30 mouse cellular contexts compared by ENCODE assay signal in the genomic region with DNA sequence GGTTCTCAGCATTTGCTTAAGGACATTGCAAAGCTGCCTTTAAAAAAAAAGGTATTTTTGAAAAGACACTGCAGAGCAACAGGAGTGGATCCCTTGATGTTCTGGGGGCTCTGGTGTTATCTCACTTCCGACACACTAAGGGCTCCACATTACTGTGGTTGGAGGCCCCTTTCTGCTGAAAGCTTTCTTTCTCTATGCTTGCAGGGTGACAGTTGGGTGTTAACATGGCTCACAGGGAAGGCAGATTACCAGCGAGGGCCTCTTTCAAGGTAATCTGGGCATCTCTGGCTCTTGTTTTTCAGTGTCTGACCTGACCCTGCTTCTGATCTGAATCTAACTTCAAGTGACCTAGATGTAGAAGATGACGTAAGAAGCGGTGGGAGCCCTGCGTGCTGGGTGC. TPM values are rescaled to one million over a fixed set of nuclear protein-coding genes. Genes with fewer than 3 reads are reported as not detected.
DNase-seq lines count a peak whose midpoint lies in the region; ATAC-seq lines count a peak whose summit lies in the region.
"Had no signal": no experiment of that assay in that cellular context is flagged by ENCODE, and none has a peak within 500 bp of the region (broad histone marks: within the 10 kb centered on the region; RNA-seq: fewer than 3 reads in every experiment).

No protein-coding gene starts in this region.

- H3K9me3 ChIP-seq in heart, embryonic 10.5 days, result no peaks in the 10 kb centered on the region
- no peaks in the 10 kb centered on the region for H3K9me3 ChIP-seq in liver, embryonic 13.5 days (replicated peaks)
- no peaks in the 10 kb centered on the region for H3K9me3 ChIP-seq in hindbrain, embryonic 16.5 days (ENCODE audit: control insufficient read depth, low read length)
- H3K9me3 ChIP-seq: embryonic facial prominence, embryonic 10.5 days; embryonic facial prominence, embryonic 15.5 days; forebrain, embryonic 13.5 days; hindbrain, embryonic 12.5 days; limb, embryonic 12.5 days; midbrain, embryonic 10.5 days; midbrain, embryonic 15.5 days; stomach, embryonic 15.5 days had no signal

- peak; percentile 61 for DNase-seq in heart, embryonic 10.5 days (ENCODE audit: low spot score)
- no peak for DNase-seq in heart, postnatal 14 days
- DNase-seq in liver, embryonic 13.5 days, result peak; percentile 33
- no peak for DNase-seq in frontal cortex, postnatal 14 days (ENCODE audit: low spot score in 2 of 2)
- no peak for DNase-seq in layer of hippocampus, adult 11-12 months (ENCODE audit: low spot score)
- DNase-seq: adrenal gland, postnatal 25 days; cerebellum, adult 11-12 months; cerebellum, postnatal 10 days; gastrocnemius, postnatal 36 days; heart, adult 2 months; kidney, adult 8-10 months; kidney, postnatal 10 days; lung, adult 18-20 months; lung, postnatal 4 days; right cerebral cortex, postnatal 25 days had no signal

- no peak overlapping the region for H3K9ac ChIP-seq in liver, embryonic 13.5 days
- H3K9ac ChIP-seq in hindbrain, embryonic 16.5 days (ENCODE audit: low read depth, low read length), result no peak overlapping the region
- H3K9ac ChIP-seq: embryonic facial prominence, embryonic 15.5 days; forebrain, embryonic 13.5 days; hindbrain, embryonic 12.5 days; limb, embryonic 12.5 days; midbrain, embryonic 15.5 days; stomach, embryonic 15.5 days had no signal

- H3K27me3 ChIP-seq in heart, embryonic 10.5 days (ENCODE audit: insufficient read depth, poor library complexity, severe bottlenecking), result no peaks in the 10 kb centered on the region
- H3K27me3 ChIP-seq in liver, embryonic 13.5 days, result no peaks in the 10 kb centered on the region
- no peaks in the 10 kb centered on the region for H3K27me3 ChIP-seq in hindbrain, embryonic 16.5 days (replicated peaks; ENCODE audit: control insufficient read depth, insufficient read depth, low read length)
- H3K27me3 ChIP-seq: embryonic facial prominence, embryonic 15.5 days; forebrain, embryonic 13.5 days; midbrain, embryonic 15.5 days; stomach, embryonic 15.5 days had no signal

- intact Hi-C loops in heart, postnatal 14 days (cut with DNase I), result no loop called here

- no peak overlapping the region for H3K27ac ChIP-seq in heart, embryonic 10.5 days
- H3K27ac ChIP-seq in liver, embryonic 13.5 days, result 0 out of 2 replicates have a peak overlapping the region, but pooled peaks have one; percentile 13
- no peak overlapping the region for H3K27ac ChIP-seq in hindbrain, embryonic 16.5 days (ENCODE audit: low read depth, low read length)
- H3K27ac ChIP-seq: embryonic facial prominence, embryonic 10.5 days; embryonic facial prominence, embryonic 15.5 days; forebrain, embryonic 13.5 days; heart, adult 2 months; hindbrain, embryonic 12.5 days; left cerebral cortex, adult 2 months; limb, embryonic 12.5 days; midbrain, embryonic 10.5 days; midbrain, embryonic 15.5 days; stomach, embryonic 15.5 days had no signal

- no peak overlapping the region for H3K4me3 ChIP-seq in heart, embryonic 10.5 days
- H3K4me3 ChIP-seq in liver, embryonic 13.5 days (replicated peaks), result no peak overlapping the region
- no peak overlapping the region for H3K4me3 ChIP-seq in hindbrain, embryonic 16.5 days (ENCODE audit: low read length)
- H3K4me3 ChIP-seq: embryonic facial prominence, embryonic 10.5 days; embryonic facial prominence, embryonic 15.5 days; forebrain, embryonic 13.5 days; heart, adult 2 months; hindbrain, embryonic 12.5 days; left cerebral cortex, adult 2 months; limb, embryonic 12.5 days; midbrain, embryonic 10.5 days; midbrain, embryonic 15.5 days; stomach, embryonic 15.5 days had no signal

- peaks cover 6% of the 10 kb centered on the region for H3K4me1 ChIP-seq in heart, embryonic 10.5 days
- H3K4me1 ChIP-seq in liver, embryonic 13.5 days (replicated peaks), result peaks cover 40% of the 10 kb centered on the region
- no peaks in the 10 kb centered on the region for H3K4me1 ChIP-seq in hindbrain, embryonic 16.5 days (ENCODE audit: control insufficient read depth, insufficient read depth, low read depth, low read length)
- H3K4me1 ChIP-seq: forebrain, embryonic 13.5 days; hindbrain, embryonic 12.5 days; midbrain, embryonic 15.5 days had no signal

- no peaks in the 10 kb centered on the region for H3K36me3 ChIP-seq in heart, embryonic 10.5 days
- H3K36me3 ChIP-seq in liver, embryonic 13.5 days, result no peaks in the 10 kb centered on the region
- H3K36me3 ChIP-seq in hindbrain, embryonic 16.5 days (ENCODE audit: control insufficient read depth, insufficient read depth, low read length), result no peaks in the 10 kb centered on the region
- H3K36me3 ChIP-seq: embryonic facial prominence, embryonic 10.5 days; embryonic facial prominence, embryonic 15.5 days; hindbrain, embryonic 12.5 days; limb, embryonic 12.5 days; midbrain, embryonic 10.5 days; midbrain, embryonic 15.5 days; stomach, embryonic 15.5 days had no signal

- no peak overlapping the region for H3K4me2 ChIP-seq in liver, embryonic 13.5 days
- no peak overlapping the region for H3K4me2 ChIP-seq in hindbrain, embryonic 16.5 days (ENCODE audit: low read length)
- H3K4me2 ChIP-seq: embryonic facial prominence, embryonic 15.5 days; forebrain, embryonic 13.5 days; hindbrain, embryonic 12.5 days; limb, embryonic 12.5 days; midbrain, embryonic 15.5 days; stomach, embryonic 15.5 days had no signal

- WGBS in heart, embryonic 10.5 days, result 57% methylated on average over 5 of the region's 5 CpGs
- WGBS in liver, embryonic 13.5 days (ENCODE audit: insufficient replicate concordance), result 15% methylated on average over 5 of the region's 5 CpGs
- 94% methylated on average over 5 of the region's 5 CpGs for WGBS in hindbrain, embryonic 16.5 days

- peak; percentile 42 for ATAC-seq in common myeloid progenitor, adult 5-6 weeks (replicated peaks; ENCODE audit: low read depth, poor library complexity, severe bottlenecking)
- ATAC-seq in liver, embryonic 13.5 days (ENCODE audit: low read depth), result peak; percentile 71
- ATAC-seq in megakaryocyte progenitor cell, adult 5-6 weeks (replicated peaks; ENCODE audit: poor library complexity), result peak; percentile 59
- no peak for ATAC-seq in hindbrain, embryonic 16.5 days
- ATAC-seq: forebrain, embryonic 13.5 days; intestine, embryonic 16.5 days; lung, postnatal 0 days; midbrain, embryonic 15.5 days had no signal

RNA-seq across cellular contexts. Expression of a gene that starts 50.9 kb away (rescaled TPM):
- 2.0 and 3.5 TPM in 2 replicates for polyA plus RNA-seq in heart, embryonic 10.5 days (2016; fragmentation: Nextera tagmentation; extraction: Ambion mirVana)
- 10 to 100 TPM; 45.9 to 46.8 TPM for total RNA-seq in heart, postnatal 14 days (2021)
- total RNA-seq in common myeloid progenitor, adult 5-6 weeks (2017), result 0.24 TPM in 1 of 2 replicates, not detected in the other
- polyA plus RNA-seq in liver, embryonic 13.5 days (2015; fragmentation: Nextera tagmentation; extraction: Ambion mirVana), result 0.52 and 0.63 TPM in 2 replicates
- total RNA-seq in megakaryocyte progenitor cell, adult 5-6 weeks (2015), result not detected in 2 replicates
- 0.10 TPM in 1 of 2 replicates, not detected in the other for total RNA-seq in megakaryocyte progenitor cell, adult 5-6 weeks (2017)
- polyA plus RNA-seq in hindbrain, embryonic 16.5 days (2015; fragmentation: Nextera tagmentation; extraction: Ambion mirVana), result 19.7 and 21.4 TPM in 2 replicates
- total RNA-seq: neutrophil, adult 5-6 weeks had no signal

Comparison
In these comparisons a context has a peak if more than half of its experiments do, and no peak if none do; other contexts are left out.
1. DNase-seq: peak in heart, embryonic 10.5 days (single experiment) and liver, embryonic 13.5 days (single experiment); none in heart, postnatal 14 days (0 of 2), frontal cortex, postnatal 14 days (0 of 2) and layer of hippocampus, adult 11-12 months (single experiment).
2. RNA of a gene that starts 50.9 kb away (total RNA-seq): 45.9 to 46.8 TPM in heart, postnatal 14 days; 0.24 TPM in common myeloid progenitor, adult 5-6 weeks and 0.10 TPM in megakaryocyte progenitor cell, adult 5-6 weeks; every median in the first group is over 10 times any median in the second.